Mouse (Mus musculus): ENCODE data around the gene Enthd1.

DNA sequence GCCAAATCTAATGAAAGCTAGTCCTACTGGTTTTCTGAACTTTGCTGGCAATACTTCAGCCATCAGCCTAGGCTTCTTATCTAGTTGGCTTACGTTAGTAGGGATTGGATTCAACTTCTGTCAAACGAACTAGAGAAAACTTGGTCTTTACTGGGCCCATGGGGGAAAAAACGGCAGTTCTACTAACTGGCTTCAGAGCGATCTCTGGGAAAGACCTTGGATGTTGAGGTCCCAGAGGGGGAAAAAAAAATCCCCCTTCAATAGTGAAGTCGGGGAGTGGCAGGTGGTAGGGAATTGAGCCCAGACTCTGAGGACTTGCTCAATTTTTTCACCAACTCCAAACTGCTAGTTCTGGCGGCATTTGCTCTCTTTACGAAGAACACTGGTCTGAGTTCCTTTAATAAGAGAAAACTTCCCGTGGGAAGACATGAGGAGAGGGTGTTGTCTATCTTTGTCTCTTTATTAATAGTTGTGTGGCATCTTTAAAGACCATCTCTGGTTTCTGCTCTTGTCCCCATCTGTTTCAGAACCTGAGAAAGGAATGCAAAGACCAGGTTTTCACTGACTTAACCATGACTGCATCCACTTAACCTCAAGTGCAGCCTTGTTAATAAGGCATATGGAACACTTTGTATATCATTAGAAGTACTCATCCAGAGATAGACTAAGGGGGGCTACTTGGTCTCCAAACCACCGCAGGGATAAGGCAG, 8.0 kb upstream of the Enthd1 start:
- no peak for TF ChIP-seq CTCF (IDR thresholded peaks at IDR 0.05; ENCODE audit: borderline replicate concordance, control insufficient read depth, extremely low read depth, insufficient read depth, low read length, poor library complexity)
- TF ChIP-seq POLR2A (IDR thresholded peaks at IDR 0.05; ENCODE audit: control insufficient read depth, extremely low read depth, insufficient read depth, low read length, poor library complexity), result no peak
